Mouse (Mus musculus) ES-Bruce4 (cell line): Measurements from ENCODE around the gene Slc9a3. TPM values are rescaled to one million over a fixed set of nuclear protein-coding genes. Genes with fewer than 3 reads are reported as not detected.

Source experiments
- H3K27ac ChIP-seq: 2 replicates; pipeline ENCODE4 v1.5.1; 2012; ENCODE audit warnings: low read length, inconsistent platforms; ENCODE audit not compliant: insufficient read depth
- H3K27me3 ChIP-seq: 2 replicates; pipeline ENCODE4 v1.6.1; 2012; ENCODE audit warnings: mild to moderate bottlenecking, low read length, inconsistent platforms; ENCODE audit not compliant: control insufficient read depth, poor library complexity, insufficient read depth, severe bottlenecking
- H3K36me3 ChIP-seq: 2 replicates; pipeline ENCODE4 v1.6.1; 2012; ENCODE audit warnings: inconsistent platforms, mild to moderate bottlenecking, low read length, moderate library complexity; ENCODE audit not compliant: control insufficient read depth, poor library complexity, insufficient read depth, severe bottlenecking
- H3K4me1 ChIP-seq: one replicate; pipeline ENCODE4 v1.8.1; 2011; ENCODE audit warnings: low read length; ENCODE audit not compliant: control insufficient read depth, insufficient read depth
- H3K4me3 ChIP-seq: 2 replicates; pipeline ENCODE4 v1.5.1; 2011; ENCODE audit warnings: low read depth, mild to moderate bottlenecking, low read length
- H3K9ac ChIP-seq: 2 replicates; pipeline ENCODE4 v1.6.1; 2012; ENCODE audit warnings: low read depth, mild to moderate bottlenecking, inconsistent platforms; ENCODE audit not compliant: poor library complexity, severe bottlenecking
- H3K9me3 ChIP-seq: replicated peaks from 2 replicates; pipeline ENCODE4 v1.6.1; 2012; ENCODE audit warnings: mild to moderate bottlenecking, low read length, inconsistent platforms; ENCODE audit not compliant: control insufficient read depth, poor library complexity, insufficient read depth, severe bottlenecking
- CTCF ChIP-seq: IDR thresholded peaks from one replicate; pipeline ENCODE4 v1.8.1; 2011; ENCODE audit warnings: low read depth, low read length
- EP300 ChIP-seq: IDR thresholded peaks from 2 replicates; pipeline ENCODE4 v1.6.1; 2011; ENCODE audit warnings: low read depth, low read length; ENCODE audit not compliant: insufficient read depth
- POLR2A ChIP-seq: IDR thresholded peaks from one replicate; pipeline ENCODE4 v1.8.1; 2011; ENCODE audit warnings: low read length; ENCODE audit not compliant: insufficient read depth
- polyA plus RNA-seq: library from polyadenylated mRNA; stranded (reverse); fragments of >200 nt; gene quantifications from 2 replicates; pipeline ENCODE4 v1.2.4, GENCODE M21; 2011; ENCODE audit warnings: low read depth; ENCODE audit not compliant: missing spikeins, insufficient read depth, insufficient read length

Slc9a3 gene
- polyA plus RNA-seq, 1 experiment: not detected

DNA sequence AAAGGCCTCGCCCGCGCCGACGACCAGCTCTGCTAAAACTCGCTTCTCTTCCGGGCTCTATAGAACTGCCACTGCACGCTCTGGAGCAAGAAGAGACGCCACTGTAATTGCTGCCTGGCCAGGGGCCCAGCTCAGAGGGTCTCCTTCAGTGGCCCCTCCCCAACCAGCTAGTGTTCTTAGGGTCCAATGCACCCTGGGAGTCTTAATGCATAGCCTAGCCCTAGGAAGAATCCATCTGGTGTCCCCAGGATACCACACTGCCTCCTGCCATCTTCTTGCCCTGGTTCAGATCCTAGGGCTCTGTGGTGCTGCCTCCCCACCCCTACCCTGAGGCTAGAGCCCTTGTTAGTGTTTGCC, 45.8 kb downstream of the Slc9a3 start:
- Histone ChIP-seq H3K27me3 (no peaks in the 10 kb centered on the region), H3K9me3 (no peaks in the 10 kb centered on the region), H3K9ac (no peak overlapping the region), H3K4me1 (no peaks in the 10 kb centered on the region), H3K4me3 (no peak overlapping the region), H3K27ac (no peak overlapping the region), H3K36me3 (peaks cover 2% of the 10 kb centered on the region; the same call in 1 of the 2 replicates)
- TF ChIP-seq EP300 (no peak), CTCF (no peak), POLR2A (no peak)

DNA sequence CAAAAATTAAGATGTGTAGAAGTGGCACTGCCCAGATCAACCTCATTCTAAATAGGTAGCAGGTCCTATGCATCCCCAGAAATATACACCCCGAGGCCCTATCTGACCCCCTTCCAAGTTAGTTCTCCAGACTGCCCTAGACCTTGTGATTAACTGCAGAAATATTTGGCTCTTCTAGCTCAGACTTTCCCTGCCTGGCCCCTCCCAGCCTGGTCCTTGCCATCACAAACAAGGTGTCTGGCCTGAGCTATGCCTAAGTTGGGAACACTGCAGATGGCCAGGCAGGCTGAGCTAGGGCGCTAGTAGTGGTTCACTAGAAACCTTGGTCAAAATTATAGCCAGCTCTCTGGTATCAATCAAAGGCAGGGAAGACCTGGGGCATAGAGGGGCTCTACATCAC, 46.2 kb downstream of the Slc9a3 start:
- no peaks in the 10 kb centered on the region for H3K27me3 ChIP-seq
- H3K9me3 ChIP-seq: no peaks in the 10 kb centered on the region
- TF ChIP-seq CTCF: no peak
- TF ChIP-seq POLR2A: no peak
- no peak for TF ChIP-seq EP300
- H3K4me1 ChIP-seq: no peaks in the 10 kb centered on the region
- H3K4me3 ChIP-seq: no peak overlapping the region
- no peak overlapping the region for H3K27ac ChIP-seq
- H3K36me3 ChIP-seq: peaks cover 3% of the 10 kb centered on the region; the same call in 1 of the 2 replicates
- H3K9ac ChIP-seq: no peak overlapping the region

DNA sequence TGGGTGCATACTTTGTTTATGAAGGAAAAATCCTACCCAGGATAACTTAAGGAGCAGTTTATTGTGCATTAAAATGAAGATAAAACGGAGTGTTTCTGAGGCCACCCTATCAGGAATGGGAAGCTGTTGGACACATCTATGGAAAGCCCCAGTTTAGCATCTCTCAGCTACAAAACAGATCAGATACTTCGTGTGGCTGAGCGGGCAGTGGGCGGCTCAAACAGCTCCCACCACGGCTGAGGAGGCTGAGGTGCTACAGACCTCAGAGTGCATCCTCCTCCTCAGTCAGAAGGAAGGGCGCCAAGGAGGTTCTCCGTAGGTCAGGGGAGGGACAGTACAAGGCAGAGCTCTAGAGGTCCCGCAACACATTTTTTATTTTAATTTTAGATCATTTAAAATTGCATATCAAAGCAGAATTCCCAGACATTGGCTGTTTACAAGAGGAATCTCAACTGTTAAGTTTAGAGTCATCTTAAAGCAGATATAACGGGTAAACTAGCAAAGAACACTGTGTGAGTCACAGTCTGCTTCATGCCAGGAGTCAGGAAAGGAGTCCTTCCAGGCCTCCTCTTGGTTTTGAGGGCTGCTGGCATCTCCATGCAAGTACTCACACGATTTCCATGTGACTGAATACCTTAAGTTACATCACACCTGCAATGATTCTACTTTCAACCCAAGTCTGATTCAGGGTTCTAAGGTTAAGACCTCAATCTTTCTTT, 48.3 kb downstream of the Slc9a3 start:
- Histone ChIP-seq H3K4me1 (no peaks in the 10 kb centered on the region), H3K27me3 (no peaks in the 10 kb centered on the region), H3K27ac (no peak overlapping the region), H3K4me3 (no peak overlapping the region), H3K9me3 (no peaks in the 10 kb centered on the region), H3K36me3 (peaks cover 11% of the 10 kb centered on the region), H3K9ac (no peak overlapping the region)
- TF ChIP-seq CTCF (no peak), POLR2A (no peak), EP300 (no peak)

DNA sequence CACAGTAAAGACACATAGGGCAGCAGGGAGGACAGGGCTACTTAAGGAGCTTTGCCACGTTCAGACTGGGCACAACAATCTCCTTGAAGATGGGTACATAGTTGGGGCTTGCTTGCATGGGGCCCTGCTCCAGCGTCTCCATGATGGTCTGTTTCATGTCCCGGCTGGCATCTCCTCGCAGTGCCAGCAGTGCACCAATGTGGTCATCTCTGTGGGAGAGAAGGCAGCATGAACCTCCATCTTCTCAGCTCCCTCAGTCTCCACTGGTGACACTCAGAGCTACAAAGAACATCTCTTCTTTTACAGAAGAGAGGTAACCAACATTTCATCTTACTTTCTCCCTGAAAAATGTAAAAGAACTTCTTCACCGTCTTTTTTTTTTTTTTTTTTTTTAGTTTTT, 50.8 kb downstream of the Slc9a3 start:
- no peak overlapping the region for H3K27ac ChIP-seq
- peaks cover 11% of the 10 kb centered on the region for H3K36me3 ChIP-seq
- no peaks in the 10 kb centered on the region for H3K9me3 ChIP-seq
- TF ChIP-seq CTCF (no peak), EP300 (no peak), POLR2A (no peak)
- no peak overlapping the region for H3K9ac ChIP-seq
- H3K27me3 ChIP-seq: no peaks in the 10 kb centered on the region
- H3K4me1 ChIP-seq: no peaks in the 10 kb centered on the region
- H3K4me3 ChIP-seq: no peak overlapping the region

DNA sequence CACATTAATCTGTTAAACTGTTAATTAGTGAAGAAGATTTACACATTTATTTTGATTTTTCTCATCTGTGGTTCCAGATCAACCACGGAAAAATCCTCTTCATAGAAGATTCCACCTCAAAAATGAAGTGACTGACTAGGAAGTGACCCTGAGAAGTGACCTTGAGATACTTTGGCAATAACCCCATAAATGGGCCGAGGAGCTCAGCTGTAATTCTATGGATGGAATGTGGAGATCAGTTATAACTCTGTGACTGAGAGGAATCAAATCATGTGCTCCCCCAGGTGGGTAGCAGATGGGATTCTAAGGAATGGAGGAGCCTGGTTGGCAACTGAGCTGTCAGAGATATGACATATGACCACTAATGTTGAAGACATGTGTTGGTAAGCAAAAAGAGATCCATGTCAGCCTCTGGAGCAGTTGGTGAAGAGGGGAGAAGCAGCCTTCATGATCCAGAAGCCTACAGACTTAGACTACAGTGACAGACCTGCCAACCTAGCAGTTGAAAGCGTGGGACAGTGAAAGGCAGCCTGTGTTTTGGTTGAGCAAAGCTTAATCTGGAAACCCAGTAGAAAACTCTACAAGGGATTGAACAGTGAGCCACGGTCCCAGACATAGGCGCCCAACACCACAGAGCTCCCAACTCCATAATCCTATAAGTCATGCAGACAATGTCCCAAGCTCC, 61.9 kb downstream of the Slc9a3 start:
- no peaks in the 10 kb centered on the region for H3K9me3 ChIP-seq
- H3K36me3 ChIP-seq: peaks cover 7% of the 10 kb centered on the region
- H3K4me3 ChIP-seq: no peak overlapping the region
- H3K27me3 ChIP-seq: no peaks in the 10 kb centered on the region
- H3K9ac ChIP-seq: no peak overlapping the region
- H3K27ac ChIP-seq: no peak overlapping the region
- no peak for TF ChIP-seq POLR2A
- no peaks in the 10 kb centered on the region for H3K4me1 ChIP-seq

DNA sequence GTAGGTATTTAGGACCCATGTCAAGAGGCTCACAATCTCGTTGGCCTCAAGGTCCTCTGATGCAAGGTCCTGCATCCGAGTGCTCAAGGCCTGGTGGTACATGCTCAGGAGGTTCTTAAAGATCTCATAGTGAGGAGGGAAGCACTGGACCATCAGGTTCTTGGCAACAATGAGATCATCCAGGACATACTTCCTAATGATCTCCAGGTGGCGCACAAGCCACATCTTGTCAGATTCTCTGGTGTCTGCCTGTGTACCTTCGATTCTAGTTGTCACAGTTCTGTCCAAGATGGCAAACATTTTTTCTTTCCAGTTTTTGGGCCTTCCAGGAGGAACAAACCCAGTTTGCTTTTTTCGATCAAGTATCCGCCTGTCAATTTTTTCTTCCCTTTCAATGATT, 71.4 kb downstream of the Slc9a3 start:
- peaks cover 4% of the 10 kb centered on the region for H3K36me3 ChIP-seq
- TF ChIP-seq CTCF (peak; percentile 19), POLR2A (no peak)

More for the DNA sequence above, 71.4 kb downstream of the Slc9a3 start:
- no peak overlapping the region for H3K9ac ChIP-seq
- H3K4me3 ChIP-seq: no peak overlapping the region
- no peaks in the 10 kb centered on the region for H3K27me3 ChIP-seq
- no peaks in the 10 kb centered on the region for H3K4me1 ChIP-seq
- H3K27ac ChIP-seq: no peak overlapping the region
- H3K9me3 ChIP-seq: no peaks in the 10 kb centered on the region; the same call in 1 of the 2 replicates
